Mouse (Mus musculus): Measurements from ENCODE around the gene Sptan1.

Gene Sptan1

GRCm38 (mm10) chr2:29965250-29965843, at the start of gene Sptan1:
Gene Sptan1, plus strand, starts transcription at chr2:29965560.
- DNase-seq (ENCODE audit: low read depth, low spot score) = peak; percentile 90

- no peak for DNase-seq (ENCODE audit: low read depth, low spot score)
Measured at GRCm38 (mm10) chr2:29917621-29918020, 47.7 kb upstream of the Sptan1 start.

- no peak for DNase-seq (ENCODE audit: low read depth, low spot score)
Measured at GRCm38 (mm10) chr2:29922011-29922410, 43.3 kb upstream of the Sptan1 start.

- no peak for DNase-seq (ENCODE audit: low read depth, low spot score)
Measured at GRCm38 (mm10) chr2:29926542-29926941, 38.8 kb upstream of the Sptan1 start.

- DNase-seq (ENCODE audit: low read depth, low spot score) = no peak
Measured at GRCm38 (mm10) chr2:29930506-29930905, 34.9 kb upstream of the Sptan1 start.

GRCm38 (mm10) chr2:29931194-29931593, 34.2 kb upstream of the Sptan1 start:
- DNase-seq (ENCODE audit: low read depth, low spot score) = no peak

- peak; percentile 75 for DNase-seq (ENCODE audit: low read depth, low spot score)
Measured at GRCm38 (mm10) chr2:29934906-29935599, 30.3 kb upstream of the Sptan1 start, which contains the start of gene Gle1. Gene Gle1, plus strand, starts transcription at chr2:29935426.

- no peak for DNase-seq (ENCODE audit: low read depth, low spot score)
Measured at GRCm38 (mm10) chr2:29940073-29940472, 25.3 kb upstream of the Sptan1 start.

GRCm38 (mm10) chr2:29940826-29941225, 24.5 kb upstream of the Sptan1 start:
- no peak for DNase-seq (ENCODE audit: low read depth, low spot score)

- no peak for DNase-seq (ENCODE audit: low read depth, low spot score)
Measured at GRCm38 (mm10) chr2:29944723-29945122, 20.6 kb upstream of the Sptan1 start.

GRCm38 (mm10) chr2:29948896-29949295, 16.5 kb upstream of the Sptan1 start:
- DNase-seq (ENCODE audit: low read depth, low spot score) = no peak

GRCm38 (mm10) chr2:29961246-29961645, 4.1 kb upstream of the Sptan1 start:
- DNase-seq (ENCODE audit: low read depth, low spot score) = no peak

GRCm38 (mm10) chr2:29964354-29965249, 758 bp upstream of the Sptan1 start:
- no peak for DNase-seq (ENCODE audit: low read depth, low spot score)

- no peak for DNase-seq (ENCODE audit: low read depth, low spot score)
Measured at GRCm38 (mm10) chr2:29965906-29966305, 546 bp downstream of the Sptan1 start.

- no peak for DNase-seq (ENCODE audit: low read depth, low spot score)
Measured at GRCm38 (mm10) chr2:29966826-29967225, 1.5 kb downstream of the Sptan1 start.

GRCm38 (mm10) chr2:29967768-29968167, 2.4 kb downstream of the Sptan1 start:
- DNase-seq (ENCODE audit: low read depth, low spot score) = no peak

GRCm38 (mm10) chr2:29968638-29969037, 3.3 kb downstream of the Sptan1 start:
- no peak for DNase-seq (ENCODE audit: low read depth, low spot score)

- DNase-seq (ENCODE audit: low read depth, low spot score) = no peak
Measured at GRCm38 (mm10) chr2:29971838-29972635, 6.7 kb downstream of the Sptan1 start.

- no peak for DNase-seq (ENCODE audit: low read depth, low spot score)
Measured at GRCm38 (mm10) chr2:29973525-29973924, 8.2 kb downstream of the Sptan1 start.

- no peak for DNase-seq (ENCODE audit: low read depth, low spot score)
Measured at GRCm38 (mm10) chr2:29977307-29977706, 11.9 kb downstream of the Sptan1 start.

GRCm38 (mm10) chr2:29980661-29981060, 15.3 kb downstream of the Sptan1 start:
- DNase-seq (ENCODE audit: low read depth, low spot score) = no peak

Data from retina, adult 2 months (tissue).